Mouse (Mus musculus): ENCODE measurements around the gene Fam229b. TPM values are rescaled to one million over a fixed set of nuclear protein-coding genes. Genes with fewer than 3 reads are reported as not detected.

Gene Fam229b
- polyA plus RNA-seq (2011; ENCODE audit: insufficient read depth, insufficient read length, low read depth, missing spikeins) = 3.5 and 4.5 TPM in 2 replicates

- peak; percentile 77 for TF ChIP-seq POLR2A (IDR thresholded peaks at IDR 0.05; ENCODE audit: insufficient read depth, low read length)
- 0 out of 2 replicates have a peak, but pooled peaks have one; percentile 43 for TF ChIP-seq EP300 (IDR thresholded peaks at IDR 0.05; ENCODE audit: insufficient read depth, low read depth, low read length)
- TF ChIP-seq CTCF (IDR thresholded peaks at IDR 0.05; ENCODE audit: low read depth, low read length) = no peak
- Histone ChIP-seq H3K9ac (ENCODE audit: low read depth, poor library complexity, severe bottlenecking) (peak within 1 kb of the TSS; percentile 38), H3K27me3 (ENCODE audit: control insufficient read depth, insufficient read depth, low read length, poor library complexity, severe bottlenecking) (no peaks in the 10 kb centered on the region), H3K4me1 (ENCODE audit: control insufficient read depth, insufficient read depth, low read length) (no peaks in the 10 kb centered on the region), H3K27ac (ENCODE audit: insufficient read depth, low read length) (no peak within 1 kb of the TSS), H3K36me3 (ENCODE audit: control insufficient read depth, insufficient read depth, low read length, poor library complexity, severe bottlenecking) (no peaks in the 10 kb centered on the region; the same call in none of the 2 replicates), H3K9me3 (replicated peaks; ENCODE audit: control insufficient read depth, insufficient read depth, low read length, poor library complexity, severe bottlenecking) (no peaks in the 10 kb centered on the region), H3K4me3 (ENCODE audit: low read depth, low read length) (peak within 1 kb of the TSS; percentile 68)
These were observed at the start of gene Fam229b, which contains the start of gene Tube1 for GRCm38 (mm10) chr10:39133462-39134310. Fam229b (minus strand) TSS chr10:39133914. Tube1 (plus strand) TSS chr10:39133976.

GRCm38 (mm10) chr10:39176981-39177380, 43.3 kb upstream of the Fam229b start:
- no peaks in the 10 kb centered on the region for H3K9me3 ChIP-seq (replicated peaks; ENCODE audit: control insufficient read depth, insufficient read depth, low read length, poor library complexity, severe bottlenecking)
- H3K4me3 ChIP-seq (ENCODE audit: low read depth, low read length) = no peak overlapping the region
- H3K9ac ChIP-seq (ENCODE audit: low read depth, poor library complexity, severe bottlenecking) = no peak overlapping the region
- H3K27ac ChIP-seq (ENCODE audit: insufficient read depth, low read length) = no peak overlapping the region
- no peaks in the 10 kb centered on the region for H3K36me3 ChIP-seq (ENCODE audit: control insufficient read depth, insufficient read depth, low read length, poor library complexity, severe bottlenecking)
- TF ChIP-seq EP300 (IDR thresholded peaks at IDR 0.05; ENCODE audit: insufficient read depth, low read depth, low read length) = no peak
- no peak for TF ChIP-seq POLR2A (IDR thresholded peaks at IDR 0.05; ENCODE audit: insufficient read depth, low read length)
- TF ChIP-seq CTCF (IDR thresholded peaks at IDR 0.05; ENCODE audit: low read depth, low read length) = no peak
- H3K4me1 ChIP-seq (ENCODE audit: control insufficient read depth, insufficient read depth, low read length) = no peaks in the 10 kb centered on the region
- H3K27me3 ChIP-seq (ENCODE audit: control insufficient read depth, insufficient read depth, low read length, poor library complexity, severe bottlenecking) = no peaks in the 10 kb centered on the region

GRCm38 (mm10) chr10:39173077-39173476, 39.4 kb upstream of the Fam229b start:
- no peak overlapping the region for H3K9ac ChIP-seq (ENCODE audit: low read depth, poor library complexity, severe bottlenecking)
- H3K4me3 ChIP-seq (ENCODE audit: low read depth, low read length) = no peak overlapping the region
- H3K36me3 ChIP-seq (ENCODE audit: control insufficient read depth, insufficient read depth, low read length, poor library complexity, severe bottlenecking) = no peaks in the 10 kb centered on the region
- H3K9me3 ChIP-seq (replicated peaks; ENCODE audit: control insufficient read depth, insufficient read depth, low read length, poor library complexity, severe bottlenecking) = no peaks in the 10 kb centered on the region
- H3K27me3 ChIP-seq (ENCODE audit: control insufficient read depth, insufficient read depth, low read length, poor library complexity, severe bottlenecking) = no peaks in the 10 kb centered on the region
- H3K27ac ChIP-seq (ENCODE audit: insufficient read depth, low read length) = no peak overlapping the region
- TF ChIP-seq CTCF (IDR thresholded peaks at IDR 0.05; ENCODE audit: low read depth, low read length) (no peak), POLR2A (IDR thresholded peaks at IDR 0.05; ENCODE audit: insufficient read depth, low read length) (no peak), EP300 (IDR thresholded peaks at IDR 0.05; ENCODE audit: insufficient read depth, low read depth, low read length) (no peak)
- no peaks in the 10 kb centered on the region for H3K4me1 ChIP-seq (ENCODE audit: control insufficient read depth, insufficient read depth, low read length)

GRCm38 (mm10) chr10:39172540-39172931, 38.8 kb upstream of the Fam229b start:
- no peaks in the 10 kb centered on the region for H3K9me3 ChIP-seq (replicated peaks; ENCODE audit: control insufficient read depth, insufficient read depth, low read length, poor library complexity, severe bottlenecking)
- no peak overlapping the region for H3K4me3 ChIP-seq (ENCODE audit: low read depth, low read length)
- no peak overlapping the region for H3K9ac ChIP-seq (ENCODE audit: low read depth, poor library complexity, severe bottlenecking)
- no peaks in the 10 kb centered on the region for H3K27me3 ChIP-seq (ENCODE audit: control insufficient read depth, insufficient read depth, low read length, poor library complexity, severe bottlenecking)
- H3K4me1 ChIP-seq (ENCODE audit: control insufficient read depth, insufficient read depth, low read length) = no peaks in the 10 kb centered on the region
- no peak for TF ChIP-seq EP300 (IDR thresholded peaks at IDR 0.05; ENCODE audit: insufficient read depth, low read depth, low read length)
- TF ChIP-seq POLR2A (IDR thresholded peaks at IDR 0.05; ENCODE audit: insufficient read depth, low read length) = no peak
- TF ChIP-seq CTCF (IDR thresholded peaks at IDR 0.05; ENCODE audit: low read depth, low read length) = no peak
- no peaks in the 10 kb centered on the region for H3K36me3 ChIP-seq (ENCODE audit: control insufficient read depth, insufficient read depth, low read length, poor library complexity, severe bottlenecking)
- no peak overlapping the region for H3K27ac ChIP-seq (ENCODE audit: insufficient read depth, low read length)

GRCm38 (mm10) chr10:39171603-39172539, 38.2 kb upstream of the Fam229b start:
- H3K27ac ChIP-seq (ENCODE audit: insufficient read depth, low read length) = no peak overlapping the region
- no peaks in the 10 kb centered on the region for H3K27me3 ChIP-seq (ENCODE audit: control insufficient read depth, insufficient read depth, low read length, poor library complexity, severe bottlenecking)
- no peaks in the 10 kb centered on the region for H3K9me3 ChIP-seq (replicated peaks; ENCODE audit: control insufficient read depth, insufficient read depth, low read length, poor library complexity, severe bottlenecking)
- H3K36me3 ChIP-seq (ENCODE audit: control insufficient read depth, insufficient read depth, low read length, poor library complexity, severe bottlenecking) = no peaks in the 10 kb centered on the region
- TF ChIP-seq EP300 (IDR thresholded peaks at IDR 0.05; ENCODE audit: insufficient read depth, low read depth, low read length) = 0 out of 2 replicates have a peak, but pooled peaks have one; percentile 33
- TF ChIP-seq POLR2A (IDR thresholded peaks at IDR 0.05; ENCODE audit: insufficient read depth, low read length) = no peak
- TF ChIP-seq CTCF (IDR thresholded peaks at IDR 0.05; ENCODE audit: low read depth, low read length) = peak; percentile 65
- H3K9ac ChIP-seq (ENCODE audit: low read depth, poor library complexity, severe bottlenecking) = no peak overlapping the region
- no peaks in the 10 kb centered on the region for H3K4me1 ChIP-seq (ENCODE audit: control insufficient read depth, insufficient read depth, low read length)
- H3K4me3 ChIP-seq (ENCODE audit: low read depth, low read length) = peak overlapping the region; percentile 79

Data from ES-Bruce4 (cell line).